Mouse (Mus musculus): Measurements from ENCODE around the gene Cox7a2l. TPM values are rescaled to one million over a fixed set of nuclear protein-coding genes. Genes with fewer than 3 reads are reported as not detected.

The Cox7a2l gene
- polyA plus RNA-seq, 1 experiment from 2014 or later: 239 TPM

GRCm38 (mm10) chr17:83533150-83533549 lies 16.0 kb upstream of the Cox7a2l start:
- no peaks in the 10 kb centered on the region for H3K36me3 ChIP-seq (ENCODE audit: control insufficient read depth, insufficient read depth)
- no peak overlapping the region for H3K4me3 ChIP-seq (ENCODE audit: low read length)
- ATAC-seq (replicated peaks; ENCODE audit: extremely low read depth, insufficient read depth, low FRiP score): no peak
- peaks cover 2% of the 10 kb centered on the region; the same call in 1 of the 2 replicates for H3K9me3 ChIP-seq (replicated peaks; ENCODE audit: control insufficient read depth, low read length)
- no peak overlapping the region for H3K9ac ChIP-seq (ENCODE audit: low read length)
- H3K27ac ChIP-seq (ENCODE audit: low read length): no peak overlapping the region
- H3K27me3 ChIP-seq (ENCODE audit: control insufficient read depth, insufficient read depth, low read length): no peaks in the 10 kb centered on the region
- H3K4me2 ChIP-seq (ENCODE audit: low read depth, low read length): no peak overlapping the region
- H3K4me1 ChIP-seq (ENCODE audit: control insufficient read depth, insufficient read depth, low read length): peaks cover 1% of the 10 kb centered on the region
- 64% methylated on average over 9 of the region's 9 CpGs for WGBS

DNA sequence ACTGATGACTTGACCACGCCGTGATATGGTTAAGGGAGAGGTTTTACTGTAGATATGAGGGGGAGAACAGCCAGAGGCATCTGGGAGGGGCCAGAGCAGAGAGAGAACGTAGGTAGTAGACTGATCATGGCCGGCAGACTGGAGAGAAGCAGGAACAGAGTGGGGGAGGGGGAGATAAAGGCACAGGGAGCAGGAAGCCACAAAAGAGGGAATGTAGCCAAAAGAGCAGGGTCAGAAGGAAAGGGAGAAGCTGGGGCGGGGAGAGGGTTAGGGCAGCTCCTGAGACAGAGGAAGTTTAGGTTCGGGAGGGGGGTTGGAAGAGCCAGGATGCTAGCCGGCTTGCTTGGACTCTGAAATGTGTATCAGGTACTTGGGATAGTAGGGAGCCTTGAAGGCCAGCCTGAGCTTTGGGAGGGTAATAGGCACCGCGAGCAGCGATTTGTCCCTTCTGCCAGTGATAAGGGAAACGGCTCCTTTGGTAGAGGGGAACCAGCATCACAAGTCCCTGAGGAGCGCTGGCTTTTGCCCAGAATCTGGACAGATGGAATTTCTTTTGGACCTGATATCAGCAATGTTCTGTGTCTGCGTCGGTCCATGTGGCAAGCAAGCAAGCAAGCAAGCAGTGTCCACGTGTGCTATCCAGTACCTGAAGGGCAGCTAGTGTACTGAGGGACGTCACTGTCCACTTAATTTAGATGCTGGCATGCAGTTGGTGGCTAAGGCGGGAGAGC lies 10.7 kb upstream of the Cox7a2l start:
- peaks cover 13% of the 10 kb centered on the region for H3K4me1 ChIP-seq (ENCODE audit: control insufficient read depth, insufficient read depth, low read length)
- peak; percentile 66 for ATAC-seq (replicated peaks; ENCODE audit: extremely low read depth, insufficient read depth, low FRiP score)
- H3K9ac ChIP-seq (ENCODE audit: low read length): peak overlapping the region; percentile 54
- H3K27me3 ChIP-seq (ENCODE audit: control insufficient read depth, insufficient read depth, low read length): no peaks in the 10 kb centered on the region
- H3K27ac ChIP-seq (ENCODE audit: low read length): peak overlapping the region; percentile 79
- peak overlapping the region; percentile 56 for H3K4me2 ChIP-seq (ENCODE audit: low read depth, low read length)
- H3K9me3 ChIP-seq (replicated peaks; ENCODE audit: control insufficient read depth, low read length): no peaks in the 10 kb centered on the region
- peak overlapping the region; percentile 42 for H3K4me3 ChIP-seq (ENCODE audit: low read length)
- 8% methylated on average over 17 of the region's 17 CpGs for whole genome bisulfite sequencing
- no peaks in the 10 kb centered on the region for H3K36me3 ChIP-seq (ENCODE audit: control insufficient read depth, insufficient read depth)

DNA sequence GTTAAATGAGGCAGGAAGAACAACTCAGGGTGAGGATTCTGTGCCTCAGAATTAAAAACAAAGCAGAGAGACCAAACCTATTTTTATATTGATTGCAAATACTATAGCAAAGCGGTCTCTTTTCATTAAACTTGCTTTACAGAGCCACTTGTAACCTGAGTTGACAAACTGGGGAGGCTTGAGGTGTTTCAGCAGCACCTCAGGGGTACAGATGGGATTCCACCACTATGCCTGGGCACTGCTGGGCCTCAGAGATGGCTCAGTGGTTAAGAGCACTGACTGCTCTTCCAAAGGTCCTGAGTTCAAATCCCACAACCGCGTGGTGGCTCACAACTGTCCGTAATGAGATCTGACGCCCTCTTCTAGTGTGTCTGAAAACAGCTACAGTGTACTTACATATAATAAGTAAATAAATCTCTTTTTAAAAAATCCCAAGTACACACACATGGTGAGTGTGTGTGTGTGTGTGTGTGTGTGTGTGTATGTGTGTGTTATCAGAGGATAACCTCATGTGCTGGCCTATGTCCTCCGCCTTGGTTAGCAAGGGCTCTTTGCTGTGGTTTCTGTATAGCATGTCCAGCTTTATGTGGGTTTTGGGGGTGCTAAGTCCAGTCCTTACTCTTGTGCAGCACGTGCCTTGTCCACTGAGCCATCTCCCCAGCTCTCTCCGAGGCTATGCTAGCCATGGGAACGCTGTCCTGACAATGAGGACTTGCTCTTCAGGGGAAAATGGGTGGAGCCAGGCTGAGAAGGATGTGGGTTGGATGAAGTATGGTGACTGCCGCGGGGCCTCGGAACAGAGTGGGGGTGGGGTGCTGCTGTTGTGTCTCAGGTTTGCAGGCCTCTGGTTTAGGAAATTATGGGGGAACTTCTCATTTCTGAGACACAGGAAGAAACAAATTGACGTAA lies 9.7 kb upstream of the Cox7a2l start:
- Histone ChIP-seq H3K36me3 (ENCODE audit: control insufficient read depth, insufficient read depth) (no peaks in the 10 kb centered on the region), H3K27me3 (ENCODE audit: control insufficient read depth, insufficient read depth, low read length) (no peaks in the 10 kb centered on the region), H3K27ac (ENCODE audit: low read length) (peak overlapping the region; percentile 79), H3K4me3 (ENCODE audit: low read length) (peak overlapping the region; percentile 42), H3K4me1 (ENCODE audit: control insufficient read depth, insufficient read depth, low read length) (peaks cover 13% of the 10 kb centered on the region), H3K9ac (ENCODE audit: low read length) (peak overlapping the region; percentile 26; the same call in 1 of the 2 replicates), H3K4me2 (ENCODE audit: low read depth, low read length) (peak overlapping the region; percentile 56), H3K9me3 (replicated peaks; ENCODE audit: control insufficient read depth, low read length) (no peaks in the 10 kb centered on the region)
- whole genome bisulfite sequencing: 32% methylated on average over 13 of the region's 13 CpGs
- ATAC-seq (replicated peaks; ENCODE audit: extremely low read depth, insufficient read depth, low FRiP score): peak; percentile 84

- Histone ChIP-seq H3K4me2 (ENCODE audit: low read depth, low read length) (no peak overlapping the region), H3K4me3 (ENCODE audit: low read length) (no peak overlapping the region), H3K4me1 (ENCODE audit: control insufficient read depth, insufficient read depth, low read length) (peaks cover 13% of the 10 kb centered on the region), H3K27ac (ENCODE audit: low read length) (peak overlapping the region; percentile 68), H3K9ac (ENCODE audit: low read length) (no peak overlapping the region), H3K36me3 (ENCODE audit: control insufficient read depth, insufficient read depth) (no peaks in the 10 kb centered on the region), H3K27me3 (ENCODE audit: control insufficient read depth, insufficient read depth, low read length) (no peaks in the 10 kb centered on the region), H3K9me3 (replicated peaks; ENCODE audit: control insufficient read depth, low read length) (no peaks in the 10 kb centered on the region)
- ATAC-seq (replicated peaks; ENCODE audit: extremely low read depth, insufficient read depth, low FRiP score): no peak
- 28% methylated on average over 5 of the region's 5 CpGs for WGBS
Measured at GRCm38 (mm10) chr17:83526091-83526561, 9.0 kb upstream of the Cox7a2l start.

- H3K4me2 ChIP-seq (ENCODE audit: low read depth, low read length): peak overlapping the region; percentile 27; the same call in 1 of the 2 replicates
- no peaks in the 10 kb centered on the region for H3K27me3 ChIP-seq (ENCODE audit: control insufficient read depth, insufficient read depth, low read length)
- no peaks in the 10 kb centered on the region for H3K9me3 ChIP-seq (replicated peaks; ENCODE audit: control insufficient read depth, low read length)
- no peak overlapping the region for H3K4me3 ChIP-seq (ENCODE audit: low read length)
- H3K9ac ChIP-seq (ENCODE audit: low read length): no peak overlapping the region
- H3K36me3 ChIP-seq (ENCODE audit: control insufficient read depth, insufficient read depth): no peaks in the 10 kb centered on the region
- no peak; the same call in 1 of the 2 replicates for ATAC-seq (replicated peaks; ENCODE audit: extremely low read depth, insufficient read depth, low FRiP score)
- 12% methylated on average over 8 of the region's 8 CpGs for WGBS
- H3K27ac ChIP-seq (ENCODE audit: low read length): peak overlapping the region; percentile 9; the same call in 1 of the 2 replicates
- H3K4me1 ChIP-seq (ENCODE audit: control insufficient read depth, insufficient read depth, low read length): peaks cover 13% of the 10 kb centered on the region
Measured at GRCm38 (mm10) chr17:83525596-83525995, 8.5 kb upstream of the Cox7a2l start.

DNA sequence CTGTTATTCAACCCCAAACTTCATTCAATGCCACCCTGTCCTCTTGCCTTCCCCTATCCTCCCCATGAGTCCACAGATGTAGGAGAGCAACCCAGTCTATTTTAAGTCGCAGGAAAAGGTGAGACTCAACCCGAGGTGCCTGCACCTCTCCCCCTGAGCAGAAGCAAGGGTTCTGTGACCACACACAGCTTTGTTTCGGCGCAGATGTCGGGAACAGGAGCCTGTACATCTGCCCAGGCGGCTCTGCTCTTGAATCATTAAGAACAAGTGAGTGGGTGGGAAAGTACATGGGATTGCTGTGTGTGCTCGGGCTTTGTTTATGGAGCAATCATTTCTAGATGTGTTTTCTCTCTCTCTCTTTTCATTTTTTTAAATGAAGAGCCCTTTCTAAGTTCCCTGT lies 7.6 kb upstream of the Cox7a2l start:
- 58% methylated on average over 7 of the region's 7 CpGs for WGBS
- no peak for ATAC-seq (replicated peaks; ENCODE audit: extremely low read depth, insufficient read depth, low FRiP score)
- H3K4me2 ChIP-seq (ENCODE audit: low read depth, low read length): no peak overlapping the region
- H3K4me3 ChIP-seq (ENCODE audit: low read length): no peak overlapping the region
- H3K9me3 ChIP-seq (replicated peaks; ENCODE audit: control insufficient read depth, low read length): no peaks in the 10 kb centered on the region
- no peaks in the 10 kb centered on the region for H3K27me3 ChIP-seq (ENCODE audit: control insufficient read depth, insufficient read depth, low read length)
- H3K4me1 ChIP-seq (ENCODE audit: control insufficient read depth, insufficient read depth, low read length): peaks cover 13% of the 10 kb centered on the region
- H3K9ac ChIP-seq (ENCODE audit: low read length): no peak overlapping the region
- H3K27ac ChIP-seq (ENCODE audit: low read length): no peak overlapping the region
- no peaks in the 10 kb centered on the region for H3K36me3 ChIP-seq (ENCODE audit: control insufficient read depth, insufficient read depth)

- no peak overlapping the region for H3K9ac ChIP-seq (ENCODE audit: low read length)
- H3K36me3 ChIP-seq (ENCODE audit: control insufficient read depth, insufficient read depth): no peaks in the 10 kb centered on the region
- no peaks in the 10 kb centered on the region for H3K27me3 ChIP-seq (ENCODE audit: control insufficient read depth, insufficient read depth, low read length)
- no peaks in the 10 kb centered on the region for H3K9me3 ChIP-seq (replicated peaks; ENCODE audit: control insufficient read depth, low read length)
- no peak overlapping the region for H3K4me2 ChIP-seq (ENCODE audit: low read depth, low read length)
- H3K27ac ChIP-seq (ENCODE audit: low read length): no peak overlapping the region
- H3K4me3 ChIP-seq (ENCODE audit: low read length): no peak overlapping the region
- peaks cover 8% of the 10 kb centered on the region for H3K4me1 ChIP-seq (ENCODE audit: control insufficient read depth, insufficient read depth, low read length)
- 67% methylated on average over 7 of the region's 7 CpGs for WGBS
- ATAC-seq (replicated peaks; ENCODE audit: extremely low read depth, insufficient read depth, low FRiP score): no peak
Measured at GRCm38 (mm10) chr17:83522590-83523379, 5.7 kb upstream of the Cox7a2l start.

DNA sequence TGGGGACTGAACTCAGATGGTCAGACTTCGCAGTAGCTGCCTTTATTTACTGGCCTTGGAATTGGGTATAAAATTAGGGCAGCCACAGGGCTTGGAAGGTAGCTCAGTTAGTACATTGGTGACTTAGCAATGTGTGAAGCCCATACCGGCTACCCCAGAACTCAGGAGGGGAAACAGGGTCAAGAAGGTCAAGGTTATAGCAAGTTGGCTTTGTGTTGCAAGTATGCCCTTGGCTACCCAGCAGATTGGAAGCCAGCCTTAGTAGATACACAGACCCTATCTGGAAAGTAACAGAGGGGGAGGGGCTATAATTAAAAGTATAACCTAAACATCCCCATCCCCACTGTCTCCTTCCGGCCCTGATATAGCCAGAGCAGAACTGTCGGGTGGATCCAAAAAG lies 4.8 kb upstream of the Cox7a2l start:
- no peaks in the 10 kb centered on the region for H3K36me3 ChIP-seq (ENCODE audit: control insufficient read depth, insufficient read depth)
- H3K4me3 ChIP-seq (ENCODE audit: low read length): no peak overlapping the region
- H3K9me3 ChIP-seq (replicated peaks; ENCODE audit: control insufficient read depth, low read length): no peaks in the 10 kb centered on the region
- ATAC-seq (replicated peaks; ENCODE audit: extremely low read depth, insufficient read depth, low FRiP score): no peak
- 80% methylated on average over 4 of the region's 4 CpGs for WGBS
- H3K4me1 ChIP-seq (ENCODE audit: control insufficient read depth, insufficient read depth, low read length): peaks cover 3% of the 10 kb centered on the region; the same call in 1 of the 2 replicates
- H3K27ac ChIP-seq (ENCODE audit: low read length): no peak overlapping the region
- no peak overlapping the region for H3K9ac ChIP-seq (ENCODE audit: low read length)
- no peaks in the 10 kb centered on the region for H3K27me3 ChIP-seq (ENCODE audit: control insufficient read depth, insufficient read depth, low read length)
- no peak overlapping the region for H3K4me2 ChIP-seq (ENCODE audit: low read depth, low read length)
